Mouse (Mus musculus) CH12.LX (cell line): Measurements from ENCODE around the gene Mef2d. TPM values are rescaled to one million over a fixed set of nuclear protein-coding genes. Genes with fewer than 3 reads are reported as not detected.

ENCODE experiments used
- DNase-seq: peaks from one replicate; pipeline ENCODE4 v3.0.0-alpha.2; 2013; ENCODE audit errors: extremely low read depth
- H3K27ac ChIP-seq: 2 replicates; pipeline ENCODE4 v1.5.1; 2012; ENCODE audit warnings: low read depth, mild to moderate bottlenecking, control low read depth, moderate library complexity; ENCODE audit not compliant: insufficient read depth
- H3K27me3 ChIP-seq: replicated peaks from 2 replicates; pipeline ENCODE3; 2012; ENCODE audit warnings: inconsistent platforms
- H3K36me3 ChIP-seq, 2 experiments: replicated peaks in 1 of 2; 2 replicates each; pipeline versions ENCODE3 to v1.6.1; 2012; ENCODE audit warnings: inconsistent platforms in 1 of 2, low read length in 1 of 2, mild to moderate bottlenecking in 1 of 2, mixed read lengths in 1 of 2, moderate library complexity in 1 of 2; ENCODE audit not compliant: control insufficient read depth in 1 of 2, insufficient read depth in 1 of 2
- H3K4me1 ChIP-seq, 2 experiments: 2 replicates each; pipeline ENCODE4 v1.6.1; 2012; ENCODE audit warnings: inconsistent platforms in 1 of 2, moderate library complexity in 1 of 2; ENCODE audit not compliant: insufficient read depth in 2 of 2, control insufficient read depth in 1 of 2
- H3K4me2 ChIP-seq: 2 replicates; pipeline ENCODE4 v1.6.1; 2012; ENCODE audit warnings: low read depth, mild to moderate bottlenecking, control low read depth; ENCODE audit not compliant: poor library complexity, insufficient read depth, severe bottlenecking
- H3K4me3 ChIP-seq, 3 experiments: fragments of 150-350 bp in 1 of 3; sonication (generic) in 1 of 3; replicated peaks in 1 of 3; 2 replicates each; pipeline versions ENCODE3 to v1.5.1; 2011 to 2012; ENCODE audit warnings: low read depth in 2 of 3, low read length in 2 of 3, mild to moderate bottlenecking in 2 of 3, moderate library complexity in 2 of 3, control low read depth in 1 of 3, improper control_type of control experiment in 1 of 3, inconsistent platforms in 1 of 3, mixed read lengths in 1 of 3; ENCODE audit not compliant: poor library complexity in 1 of 3
- H3K79me2 ChIP-seq: replicated peaks from 2 replicates; pipeline ENCODE4 v1.6.1; 2012; ENCODE audit warnings: mild to moderate bottlenecking, moderate library complexity; ENCODE audit not compliant: control insufficient read depth, poor library complexity, insufficient read depth, severe bottlenecking; ENCODE audit errors: extremely low read depth
- H3K9ac ChIP-seq: 2 replicates; pipeline ENCODE4 v1.6.1; 2012; ENCODE audit warnings: low read depth, mild to moderate bottlenecking, control low read depth, moderate library complexity; ENCODE audit not compliant: insufficient read depth
- H3K9me3 ChIP-seq: replicated peaks from 2 replicates; pipeline ENCODE3; 2012; ENCODE audit warnings: low read length, inconsistent platforms, mixed read lengths
- BHLHE40 ChIP-seq: IDR thresholded peaks from 2 replicates; pipeline ENCODE4 v1.6.1; 2011; ENCODE audit warnings: mild to moderate bottlenecking, low read depth, low read length, improper control_type of control experiment
- CHD1 ChIP-seq: IDR thresholded peaks from 2 replicates; pipeline ENCODE4 v1.6.1; 2012; ENCODE audit warnings: low read depth, low read length, improper control_type of control experiment, inconsistent platforms
- CHD2 ChIP-seq: IDR thresholded peaks from 2 replicates; pipeline ENCODE4 v1.6.1; 2011; ENCODE audit warnings: low read length, improper control_type of control experiment
- CTCF ChIP-seq, 2 experiments: IDR thresholded peaks in 1 of 2; conservative IDR thresholded peaks in 1 of 2; 2 replicates each; pipeline ENCODE4 v1.5.1; 2011 to 2012; ENCODE audit warnings: low read depth in 2 of 2, low read length in 2 of 2, improper control_type of control experiment in 1 of 2, inconsistent platforms in 1 of 2, mild to moderate bottlenecking in 1 of 2, moderate library complexity in 1 of 2
- ETS1 ChIP-seq: conservative IDR thresholded peaks from 2 replicates; pipeline ENCODE4 v1.6.1; 2012; ENCODE audit warnings: low read depth, mild to moderate bottlenecking, inconsistent platforms, low read length, improper control_type of control experiment, moderate library complexity
- GABPA ChIP-seq: IDR thresholded peaks from 2 replicates; pipeline ENCODE4 v1.6.1; 2012; ENCODE audit warnings: low read depth, low read length, improper control_type of control experiment, inconsistent platforms; ENCODE audit not compliant: insufficient replicate concordance
- HCFC1 ChIP-seq: IDR thresholded peaks from 2 replicates; pipeline ENCODE4 v1.6.1; 2012; ENCODE audit warnings: low read depth, mild to moderate bottlenecking, inconsistent platforms, low read length, improper control_type of control experiment
- JUN ChIP-seq: IDR thresholded peaks from 2 replicates; pipeline ENCODE4 v1.6.1; 2011; ENCODE audit warnings: low read depth, mild to moderate bottlenecking, low read length, improper control_type of control experiment, moderate library complexity; ENCODE audit not compliant: insufficient read depth
- KAT2A ChIP-seq: IDR thresholded peaks from 2 replicates; pipeline ENCODE4 v1.6.1; 2012; ENCODE audit warnings: low read length, improper control_type of control experiment, inconsistent platforms; ENCODE audit not compliant: insufficient replicate concordance
- MXI1 ChIP-seq: IDR thresholded peaks from 2 replicates; pipeline ENCODE4 v1.6.1; 2011; ENCODE audit warnings: mild to moderate bottlenecking, low read depth, low read length, improper control_type of control experiment
- MYC ChIP-seq: IDR thresholded peaks from 2 replicates; pipeline ENCODE4 v1.6.1; 2011; ENCODE audit warnings: low read depth, mild to moderate bottlenecking, improper control_type of control experiment, low read length
- NELFE ChIP-seq: IDR thresholded peaks from 2 replicates; pipeline ENCODE4 v1.6.1; 2011; ENCODE audit warnings: low read depth, low read length, improper control_type of control experiment
- NRF1 ChIP-seq: IDR thresholded peaks from 2 replicates; pipeline ENCODE4 v1.6.1; 2014; ENCODE audit warnings: low read depth, mild to moderate bottlenecking, inconsistent platforms, low read length, improper control_type of control experiment, moderate library complexity
- PAX5 ChIP-seq: IDR thresholded peaks from 2 replicates; pipeline ENCODE4 v1.6.1; 2012; ENCODE audit warnings: low read length, inconsistent platforms, mixed read lengths
- POLR2A ChIP-seq: IDR thresholded peaks from 2 replicates; pipeline ENCODE4 v1.6.1; 2011; ENCODE audit warnings: low read depth, mild to moderate bottlenecking, improper control_type of control experiment, low read length
- POLR2AphosphoS2 ChIP-seq: IDR thresholded peaks from 2 replicates; pipeline ENCODE4 v1.6.1; 2011; ENCODE audit warnings: low read depth, low read length, improper control_type of control experiment
- RAD21 ChIP-seq: IDR thresholded peaks from 2 replicates; pipeline ENCODE4 v1.6.1; 2011; ENCODE audit warnings: low read depth, mild to moderate bottlenecking, low read length, improper control_type of control experiment, moderate library complexity
- RCOR1 ChIP-seq: conservative IDR thresholded peaks from 2 replicates; pipeline ENCODE4 v1.6.1; 2012; ENCODE audit warnings: low read depth, mild to moderate bottlenecking, inconsistent platforms, low read length, improper control_type of control experiment
- SMC3 ChIP-seq: IDR thresholded peaks from 2 replicates; pipeline ENCODE4 v1.6.1; 2011; ENCODE audit warnings: low read depth, low read length, improper control_type of control experiment
- TCF12 ChIP-seq: IDR thresholded peaks from 2 replicates; pipeline ENCODE4 v1.6.1; 2014; ENCODE audit warnings: low read depth, mild to moderate bottlenecking, inconsistent platforms, low read length, improper control_type of control experiment
- ZC3H11A ChIP-seq: IDR thresholded peaks from 2 replicates; pipeline ENCODE4 v1.6.1; 2012; ENCODE audit warnings: low read depth, mild to moderate bottlenecking, inconsistent platforms, low read length, improper control_type of control experiment
- ZMIZ1 ChIP-seq: IDR thresholded peaks from 2 replicates; pipeline ENCODE4 v1.6.1; 2012; ENCODE audit warnings: low read depth, mild to moderate bottlenecking, inconsistent platforms, low read length, improper control_type of control experiment
- dilution Hi-C: fragments of 300-500 bp; cut with MboI; formaldehyde crosslinking; loops from 2 replicates; pipeline ENCODE4 v1.14.3; 2020; ENCODE audit warnings: low sequenced_read_pairs; ENCODE audit not compliant: extremely low pct_unique_long_range_greater_than_20kb, extremely low pct_ligation_motif_present
- in situ Hi-C: fragments of 300-500 bp; cut with MboI; formaldehyde crosslinking; loops from 3 replicates; pipeline ENCODE4 v1.14.3; 2019; ENCODE audit warnings: low sequenced_read_pairs, low pct_ligation_motif_present, low pct_unique_long_range_greater_than_20kb, mixed read lengths
- polyA plus RNA-seq: library from polyadenylated mRNA; unstranded; fragments of >175 nt; gene quantifications from 2 replicates; pipeline ENCODE4 v1.2.1, GENCODE M21; 2012; ENCODE audit warnings: low read depth; ENCODE audit not compliant: insufficient read length
- total RNA-seq, 2 experiments: library from RNA; depleted of rRNA; stranded (reverse); fragments of 300-350 nt in 1 of 2; fragments of >200 nt in 1 of 2; gene quantifications; 2 replicates each; pipeline ENCODE4 v1.2.3; 2012 to 2014

The Mef2d gene
- total and polyA plus RNA-seq, 3 experiments: 4.8 to 75.8 (median 10.9) TPM

GRCm38 (mm10) chr3:88153290-88154011, 11.3 kb downstream of the Mef2d start:
- peaks cover 31 to 65% of the 10 kb centered on the region in 2 experiments for H3K36me3 ChIP-seq
- dilution Hi-C loops (no loop called here), in situ Hi-C loops (no loop called here)
- no peak for DNase-seq
- TF ChIP-seq CHD2 (no peak), CHD1 (no peak), RAD21 (peak; percentile 52), RCOR1 (no peak), SMC3 (peak; percentile 38), NELFE (no peak), MYC (no peak), ZMIZ1 (no peak), JUN (no peak), ZC3H11A (no peak), CTCF (conservative IDR thresholded peaks at IDR 0.05 in 1 of 2, IDR thresholded peaks at IDR 0.05 in 1 of 2; ENCODE audit: low read depth in 2 of 2, low read length in 2 of 2) (peak in 1 of 2 experiments; percentile 51; a peak in 2 of 4 replicates)
- H3K9ac ChIP-seq: no peak overlapping the region
- H3K27ac ChIP-seq: no peak overlapping the region
- H3K4me3 ChIP-seq: no peak overlapping the region
- H3K4me2 ChIP-seq: no peak overlapping the region
- H3K4me1 ChIP-seq: peaks cover 25 to 74% of the 10 kb centered on the region in 2 experiments
- no peaks in the 10 kb centered on the region for H3K9me3 ChIP-seq
- H3K27me3 ChIP-seq: no peaks in the 10 kb centered on the region
- H3K79me2 ChIP-seq: peaks cover 76% of the 10 kb centered on the region

GRCm38 (mm10) chr3:88154236-88154635, 12.1 kb downstream of the Mef2d start:
- H3K27ac ChIP-seq: no peak overlapping the region
- H3K4me3 ChIP-seq: no peak overlapping the region
- no peak for DNase-seq
- no peak overlapping the region for H3K9ac ChIP-seq
- dilution Hi-C loops (no loop called here), in situ Hi-C loops (no loop called here)
- H3K79me2 ChIP-seq: peaks cover 69% of the 10 kb centered on the region
- no peak overlapping the region for H3K4me2 ChIP-seq
- H3K4me1 ChIP-seq: peaks cover 25 to 70% of the 10 kb centered on the region in 2 experiments
- peaks cover 39 to 73% of the 10 kb centered on the region in 2 experiments for H3K36me3 ChIP-seq
- H3K27me3 ChIP-seq: no peaks in the 10 kb centered on the region
- H3K9me3 ChIP-seq: no peaks in the 10 kb centered on the region
- TF ChIP-seq NRF1 (no peak), POLR2A (no peak), ETS1 (no peak), POLR2AphosphoS2 (no peak), NELFE (no peak), KAT2A (no peak), GABPA (no peak), CHD1 (no peak), PAX5 (no peak), MXI1 (no peak), HCFC1 (no peak), TCF12 (no peak), BHLHE40 (no peak)
